Mouse (Mus musculus) forelimb bud, embryonic 11.5 days (tissue): ENCODE results near the gene Tex261.

Experiments used
- DNase-seq: peaks from one replicate; pipeline ENCODE4 v3.0.0-alpha.2; 2012; ENCODE audit warnings: low read depth, low spot score

Gene Tex261

GRCm38 (mm10) chr6:83762344-83762743, 13.3 kb downstream of the Tex261 start, which contains the start of gene Ankrd53:
TSS of gene Ankrd53 (plus strand) at chr6:83762644.
- DNase-seq = no peak

- no peak for DNase-seq
These were observed 19.6 kb downstream of the Tex261 start for GRCm38 (mm10) chr6:83756051-83756450.

GRCm38 (mm10) chr6:83750171-83750684, 25.4 kb downstream of the Tex261 start:
- peak; percentile 69 for DNase-seq

- DNase-seq = no peak
These were observed 26.3 kb downstream of the Tex261 start for GRCm38 (mm10) chr6:83749286-83749685.

- no peak for DNase-seq
These were observed 30.1 kb downstream of the Tex261 start for GRCm38 (mm10) chr6:83745466-83745865.

GRCm38 (mm10) chr6:83744557-83744956, 31.1 kb downstream of the Tex261 start:
- no peak for DNase-seq

- no peak for DNase-seq
These were observed 31.5 kb downstream of the Tex261 start for GRCm38 (mm10) chr6:83744126-83744525.

GRCm38 (mm10) chr6:83743212-83743611, 32.4 kb downstream of the Tex261 start:
- no peak for DNase-seq

GRCm38 (mm10) chr6:83742761-83743160, 32.9 kb downstream of the Tex261 start, which contains the start of gene Atp6v1b1:
TSS of gene Atp6v1b1 (plus strand) at chr6:83742990.
- no peak for DNase-seq

GRCm38 (mm10) chr6:83738596-83738995, 37.0 kb downstream of the Tex261 start:
- DNase-seq = no peak

GRCm38 (mm10) chr6:83737311-83737710, 38.3 kb downstream of the Tex261 start:
- no peak for DNase-seq

GRCm38 (mm10) chr6:83731128-83731527, 44.5 kb downstream of the Tex261 start:
- DNase-seq = peak; percentile 64

GRCm38 (mm10) chr6:83729350-83729970, 46.2 kb downstream of the Tex261 start:
- no peak for DNase-seq

- DNase-seq = no peak
These were observed 47.1 kb downstream of the Tex261 start for GRCm38 (mm10) chr6:83728488-83728887.

GRCm38 (mm10) chr6:83727178-83727577, 48.4 kb downstream of the Tex261 start:
- no peak for DNase-seq

- DNase-seq = no peak
These were observed 53.1 kb downstream of the Tex261 start for GRCm38 (mm10) chr6:83722526-83722925.
